Mouse (Mus musculus): Measurements from ENCODE around the gene Hba-x.

Gene Hba-x

GRCm38 (mm10) chr11:32321196-32321565, 45.0 kb downstream of the Hba-x start:
- peak; percentile 39 to 46 for DNase-seq (ENCODE audit: low spot score in 2 of 2)

- peak; percentile 85 to 88 for DNase-seq (ENCODE audit: low spot score in 2 of 2)
Measured at GRCm38 (mm10) chr11:32324609-32325008, 48.4 kb downstream of the Hba-x start.

All from frontal cortex, postnatal 25 days (tissue).